Mouse (Mus musculus): Measurements from ENCODE around the gene Lama4. TPM values are rescaled to one million over a fixed set of nuclear protein-coding genes. Genes with fewer than 3 reads are reported as not detected.

Lama4 gene
- polyA plus RNA-seq, 1 experiment from 2014 or later, result 94.2 TPM

DNA sequence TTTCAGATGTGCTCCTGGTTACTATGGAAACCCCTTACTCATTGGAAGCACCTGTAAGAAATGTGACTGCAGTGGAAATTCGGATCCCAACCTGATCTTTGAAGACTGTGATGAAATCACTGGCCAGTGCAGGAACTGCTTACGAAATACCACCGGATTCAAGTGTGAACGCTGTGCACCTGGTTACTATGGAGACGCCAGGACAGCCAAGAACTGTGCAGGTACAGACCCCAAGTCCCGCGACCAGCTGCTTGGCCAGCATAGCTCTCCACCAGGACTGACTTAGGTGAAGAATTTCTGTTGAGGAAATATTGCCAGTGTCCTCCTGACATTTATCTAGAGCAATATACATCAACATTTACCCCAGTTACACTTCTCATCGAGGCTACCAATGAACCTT is 61.2 kb downstream of the Lama4 start:
- peaks cover 32% of the 10 kb centered on the region for H3K36me3 ChIP-seq
- no peak for ATAC-seq (ENCODE audit: insufficient number of reproducible peaks, low FRiP score, low TSS enrichment, low read depth)
- no peak overlapping the region for H3K9ac ChIP-seq
- H3K27ac ChIP-seq (replicated peaks), result no peak overlapping the region
- no peak overlapping the region for H3K4me2 ChIP-seq (replicated peaks)
- H3K9me3 ChIP-seq (replicated peaks), result no peaks in the 10 kb centered on the region
- H3K4me1 ChIP-seq, result peaks cover 8% of the 10 kb centered on the region
- H3K27me3 ChIP-seq, result no peaks in the 10 kb centered on the region
- H3K4me3 ChIP-seq (replicated peaks), result no peak overlapping the region
- WGBS, result 77% methylated on average over 8 of the region's 8 CpGs

DNA sequence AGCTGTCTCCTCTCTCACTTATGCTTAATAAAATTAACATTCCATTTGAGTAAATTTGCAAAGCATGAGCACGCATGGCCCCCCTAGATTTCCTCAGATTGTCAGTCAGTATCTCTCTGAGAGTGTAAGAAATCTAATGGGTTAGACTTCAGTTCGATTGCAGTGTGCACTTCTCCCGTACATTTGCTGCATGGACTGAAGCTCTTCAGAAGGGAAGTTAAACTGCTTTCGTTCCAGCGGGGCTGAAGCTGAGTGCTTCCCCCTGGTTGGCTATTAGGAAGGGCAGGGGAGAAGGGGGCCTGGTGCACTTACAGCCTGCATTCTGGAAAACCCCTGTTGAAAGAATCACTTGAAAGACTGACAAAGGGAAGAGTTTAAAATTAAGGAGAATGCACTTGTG is 61.7 kb downstream of the Lama4 start:
- 69% methylated on average over 5 of the region's 5 CpGs for WGBS
- H3K9ac ChIP-seq, result no peak overlapping the region

GRCm38 (mm10) chr10:39028403-39028802 is 63.1 kb downstream of the Lama4 start:
- no peak for ATAC-seq (ENCODE audit: insufficient number of reproducible peaks, low FRiP score, low TSS enrichment, low read depth)
- Histone ChIP-seq H3K4me2 (replicated peaks) (no peak overlapping the region), H3K27me3 (no peaks in the 10 kb centered on the region), H3K36me3 (peaks cover 48% of the 10 kb centered on the region), H3K4me1 (peaks cover 8% of the 10 kb centered on the region), H3K9me3 (replicated peaks) (no peaks in the 10 kb centered on the region), H3K4me3 (replicated peaks) (no peak overlapping the region), H3K27ac (replicated peaks) (no peak overlapping the region), H3K9ac (no peak overlapping the region)
- WGBS, result 60% methylated on average over 5 of the region's 5 CpGs

More for the DNA sequence above, 61.7 kb downstream of the Lama4 start:
- H3K27ac ChIP-seq (replicated peaks), result no peak overlapping the region
- H3K4me2 ChIP-seq (replicated peaks), result no peak overlapping the region
- no peaks in the 10 kb centered on the region for H3K9me3 ChIP-seq (replicated peaks)
- peaks cover 37% of the 10 kb centered on the region for H3K36me3 ChIP-seq
- H3K4me3 ChIP-seq (replicated peaks), result no peak overlapping the region
- ATAC-seq (ENCODE audit: insufficient number of reproducible peaks, low FRiP score, low TSS enrichment, low read depth), result no peak
- peaks cover 8% of the 10 kb centered on the region for H3K4me1 ChIP-seq
- no peaks in the 10 kb centered on the region for H3K27me3 ChIP-seq

DNA sequence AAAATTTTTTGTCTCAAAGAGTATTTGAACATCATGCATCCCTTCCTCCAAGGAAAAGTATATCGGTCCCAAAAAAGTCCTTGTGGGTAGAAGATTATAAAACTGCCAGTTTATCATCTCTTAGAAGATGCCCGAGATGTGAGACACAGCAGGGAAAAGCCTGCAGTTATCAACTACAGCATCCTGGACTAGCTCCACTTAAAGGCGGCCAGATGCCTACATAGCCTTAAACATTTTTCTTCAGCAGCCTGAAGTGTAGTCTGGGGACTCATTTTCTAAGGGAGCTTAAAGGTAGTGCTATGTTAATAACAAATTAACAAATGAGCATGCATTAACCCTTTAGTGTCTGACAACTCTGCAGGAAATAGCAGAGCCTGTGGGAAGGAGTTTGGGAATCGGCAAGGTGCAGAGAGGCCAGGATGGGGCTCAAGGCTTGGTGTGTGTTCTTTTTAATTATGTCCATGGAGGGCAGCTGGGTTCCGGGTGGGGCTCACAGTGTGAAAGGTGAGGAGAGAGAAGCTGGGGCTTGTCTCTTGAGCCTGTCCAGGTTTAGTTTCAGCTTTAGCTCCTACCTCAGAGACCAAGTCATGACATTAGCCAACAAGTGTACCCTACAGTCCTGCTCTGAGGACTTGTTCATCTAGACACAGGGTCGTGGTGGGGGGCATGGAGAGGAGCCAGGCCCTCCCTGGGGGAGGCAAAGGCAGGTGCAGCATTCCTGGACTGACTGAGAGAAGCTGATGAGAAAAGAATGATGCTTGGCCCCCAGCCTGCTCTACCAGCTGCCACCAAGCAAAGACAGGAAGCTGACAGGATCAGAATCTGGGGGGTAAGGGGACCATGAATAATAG is 64.2 kb downstream of the Lama4 start:
- no peak for ATAC-seq (ENCODE audit: insufficient number of reproducible peaks, low FRiP score, low TSS enrichment, low read depth)
- WGBS, result 53% methylated on average over 6 of the region's 6 CpGs

DNA sequence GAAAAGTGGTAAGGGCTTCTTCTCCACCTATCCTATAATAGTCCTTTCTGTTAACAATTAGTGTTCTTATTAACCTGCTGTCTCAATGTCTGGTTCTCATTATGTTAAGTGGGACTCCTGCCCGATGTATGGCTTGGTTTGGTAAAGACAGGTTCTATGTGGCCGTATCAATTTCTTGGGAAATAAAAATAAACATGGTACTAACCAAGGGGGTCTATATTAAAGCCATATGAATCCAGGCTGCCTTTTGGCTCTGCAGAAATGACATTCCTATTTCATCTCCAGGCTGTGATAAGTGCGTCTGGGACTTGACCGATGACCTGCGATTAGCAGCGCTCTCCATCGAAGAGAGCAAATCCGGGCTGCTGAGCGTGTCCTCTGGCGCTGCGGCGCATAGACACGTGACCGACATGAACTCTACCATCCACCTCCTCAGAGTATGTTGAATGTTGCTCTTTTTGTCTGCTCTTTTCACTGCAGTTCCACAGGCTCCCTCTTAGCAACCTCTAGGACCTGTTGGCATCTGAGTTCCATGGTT is 64.9 kb downstream of the Lama4 start:
- 47% methylated on average over 14 of the region's 14 CpGs for WGBS
- no peak for ATAC-seq (ENCODE audit: insufficient number of reproducible peaks, low FRiP score, low TSS enrichment, low read depth)
- peaks cover 41% of the 10 kb centered on the region for H3K36me3 ChIP-seq

More for the DNA sequence above, 64.2 kb downstream of the Lama4 start:
- H3K27me3 ChIP-seq, result no peaks in the 10 kb centered on the region
- peaks cover 8% of the 10 kb centered on the region for H3K4me1 ChIP-seq
- H3K9ac ChIP-seq, result no peak overlapping the region
- no peak overlapping the region for H3K4me3 ChIP-seq (replicated peaks)
- peaks cover 41% of the 10 kb centered on the region for H3K36me3 ChIP-seq
- H3K4me2 ChIP-seq (replicated peaks), result no peak overlapping the region
- no peaks in the 10 kb centered on the region for H3K9me3 ChIP-seq (replicated peaks)
- no peak overlapping the region for H3K27ac ChIP-seq (replicated peaks)

GRCm38 (mm10) chr10:39039564-39039963 is 74.2 kb downstream of the Lama4 start:
- H3K4me3 ChIP-seq (replicated peaks), result no peak overlapping the region
- no peak overlapping the region for H3K27ac ChIP-seq (replicated peaks)
- H3K9me3 ChIP-seq (replicated peaks), result no peaks in the 10 kb centered on the region
- H3K9ac ChIP-seq, result no peak overlapping the region
- ATAC-seq (ENCODE audit: insufficient number of reproducible peaks, low FRiP score, low TSS enrichment, low read depth), result no peak
- 51% methylated on average over 4 of the region's 4 CpGs for WGBS
- no peaks in the 10 kb centered on the region for H3K27me3 ChIP-seq
- H3K4me2 ChIP-seq (replicated peaks), result no peak overlapping the region
- H3K36me3 ChIP-seq, result peaks cover 33% of the 10 kb centered on the region
- H3K4me1 ChIP-seq, result no peaks in the 10 kb centered on the region

More for the DNA sequence above, 64.9 kb downstream of the Lama4 start:
- no peak overlapping the region for H3K4me2 ChIP-seq (replicated peaks)
- no peaks in the 10 kb centered on the region for H3K27me3 ChIP-seq
- no peak overlapping the region for H3K27ac ChIP-seq (replicated peaks)
- H3K9me3 ChIP-seq (replicated peaks), result no peaks in the 10 kb centered on the region
- H3K4me1 ChIP-seq, result peaks cover 8% of the 10 kb centered on the region
- no peak overlapping the region for H3K4me3 ChIP-seq (replicated peaks)
- no peak overlapping the region for H3K9ac ChIP-seq

GRCm38 (mm10) chr10:39040026-39040425 is 74.7 kb downstream of the Lama4 start:
- H3K4me2 ChIP-seq (replicated peaks), result no peak overlapping the region
- H3K36me3 ChIP-seq, result peaks cover 33% of the 10 kb centered on the region
- no peak overlapping the region for H3K4me3 ChIP-seq (replicated peaks)
- H3K9me3 ChIP-seq (replicated peaks), result no peaks in the 10 kb centered on the region
- no peaks in the 10 kb centered on the region for H3K4me1 ChIP-seq
- WGBS, result 69% methylated on average over 5 of the region's 5 CpGs
- no peak for ATAC-seq (ENCODE audit: insufficient number of reproducible peaks, low FRiP score, low TSS enrichment, low read depth)
- no peak overlapping the region for H3K27ac ChIP-seq (replicated peaks)
- H3K27me3 ChIP-seq, result no peaks in the 10 kb centered on the region
- H3K9ac ChIP-seq, result no peak overlapping the region

- H3K9ac ChIP-seq, result no peak overlapping the region
- H3K4me3 ChIP-seq (replicated peaks), result no peak overlapping the region
- H3K4me2 ChIP-seq (replicated peaks), result no peak overlapping the region
- no peaks in the 10 kb centered on the region for H3K4me1 ChIP-seq
- no peak for ATAC-seq (ENCODE audit: insufficient number of reproducible peaks, low FRiP score, low TSS enrichment, low read depth)
- no peaks in the 10 kb centered on the region for H3K27me3 ChIP-seq
- peaks cover 43% of the 10 kb centered on the region for H3K36me3 ChIP-seq
- no peak overlapping the region for H3K27ac ChIP-seq (replicated peaks)
- H3K9me3 ChIP-seq (replicated peaks), result no peaks in the 10 kb centered on the region
- 72% methylated on average over 3 of the region's 3 CpGs for WGBS
These were observed 79.2 kb downstream of the Lama4 start for GRCm38 (mm10) chr10:39044476-39044995.

- H3K36me3 ChIP-seq, result peaks cover 47% of the 10 kb centered on the region
These were observed 79.8 kb downstream of the Lama4 start for GRCm38 (mm10) chr10:39045111-39045510.

GRCm38 (mm10) chr10:39047775-39048174 is 82.5 kb downstream of the Lama4 start:
- Histone ChIP-seq H3K9me3 (replicated peaks) (no peaks in the 10 kb centered on the region), H3K4me2 (replicated peaks) (no peak overlapping the region), H3K4me3 (replicated peaks) (no peak overlapping the region), H3K27ac (replicated peaks) (no peak overlapping the region), H3K27me3 (no peaks in the 10 kb centered on the region), H3K4me1 (no peaks in the 10 kb centered on the region), H3K9ac (no peak overlapping the region), H3K36me3 (peaks cover 52% of the 10 kb centered on the region)
- 75% methylated on average over 10 of the region's 10 CpGs for WGBS
- ATAC-seq (ENCODE audit: insufficient number of reproducible peaks, low FRiP score, low TSS enrichment, low read depth), result no peak

More at GRCm38 (mm10) chr10:39045111-39045510, 79.8 kb downstream of the Lama4 start:
- H3K9ac ChIP-seq, result no peak overlapping the region
- H3K4me2 ChIP-seq (replicated peaks), result no peak overlapping the region
- no peak overlapping the region for H3K4me3 ChIP-seq (replicated peaks)
- no peak overlapping the region for H3K27ac ChIP-seq (replicated peaks)
- H3K4me1 ChIP-seq, result no peaks in the 10 kb centered on the region
- no peaks in the 10 kb centered on the region for H3K9me3 ChIP-seq (replicated peaks)
- ATAC-seq (ENCODE audit: insufficient number of reproducible peaks, low FRiP score, low TSS enrichment, low read depth), result no peak
- WGBS, result 75% methylated on average over 1 of the region's 1 CpGs
- H3K27me3 ChIP-seq, result no peaks in the 10 kb centered on the region

GRCm38 (mm10) chr10:39049581-39050294 is 84.4 kb downstream of the Lama4 start:
- Histone ChIP-seq H3K9me3 (replicated peaks) (no peaks in the 10 kb centered on the region), H3K4me1 (no peaks in the 10 kb centered on the region), H3K36me3 (peaks cover 67% of the 10 kb centered on the region), H3K9ac (no peak overlapping the region), H3K4me3 (replicated peaks) (no peak overlapping the region), H3K4me2 (replicated peaks) (no peak overlapping the region), H3K27me3 (no peaks in the 10 kb centered on the region), H3K27ac (replicated peaks) (peak overlapping the region; percentile 30; the same call in 1 of the 2 replicates)
- no peak for ATAC-seq (ENCODE audit: insufficient number of reproducible peaks, low FRiP score, low TSS enrichment, low read depth)
- WGBS, result 58% methylated on average over 8 of the region's 8 CpGs

Measured in embryonic facial prominence, embryonic 15.5 days (tissue).